Mouse (Mus musculus): Measurements from ENCODE around the gene Cbarp.

Cbarp gene

GRCm38 (mm10) chr10:80121639-80122038, 19.0 kb downstream of the Cbarp start:
- DNase-seq: no peak

- DNase-seq: no peak
Observed at GRCm38 (mm10) chr10:80120146-80120545, 20.5 kb downstream of the Cbarp start.

- DNase-seq: no peak
Observed at GRCm38 (mm10) chr10:80118552-80118951, 22.1 kb downstream of the Cbarp start.

DNA sequence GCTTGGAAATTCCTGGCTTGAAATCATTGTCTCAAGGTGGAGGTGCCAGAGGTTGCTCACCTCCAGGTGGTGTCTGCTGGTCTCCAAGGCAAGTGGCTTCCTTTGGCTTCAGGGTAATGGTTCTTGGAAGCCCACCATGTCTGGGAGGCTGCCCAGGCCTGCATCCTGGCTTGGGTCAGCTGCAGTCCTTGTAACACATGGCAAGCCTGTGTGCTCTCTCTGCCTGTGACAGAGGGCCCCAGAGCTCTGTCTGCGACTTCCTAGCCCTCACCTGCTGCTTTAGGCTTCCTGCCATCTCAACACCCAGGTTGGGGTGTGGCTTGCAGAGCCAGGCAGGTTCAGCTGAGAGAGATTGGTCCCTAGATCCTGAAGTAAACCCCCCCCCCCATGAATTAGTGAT, 22.9 kb downstream of the Cbarp start:
- no peak for DNase-seq

- DNase-seq: peak; percentile 63
Observed at GRCm38 (mm10) chr10:80116927-80117691, 23.5 kb downstream of the Cbarp start.

DNA sequence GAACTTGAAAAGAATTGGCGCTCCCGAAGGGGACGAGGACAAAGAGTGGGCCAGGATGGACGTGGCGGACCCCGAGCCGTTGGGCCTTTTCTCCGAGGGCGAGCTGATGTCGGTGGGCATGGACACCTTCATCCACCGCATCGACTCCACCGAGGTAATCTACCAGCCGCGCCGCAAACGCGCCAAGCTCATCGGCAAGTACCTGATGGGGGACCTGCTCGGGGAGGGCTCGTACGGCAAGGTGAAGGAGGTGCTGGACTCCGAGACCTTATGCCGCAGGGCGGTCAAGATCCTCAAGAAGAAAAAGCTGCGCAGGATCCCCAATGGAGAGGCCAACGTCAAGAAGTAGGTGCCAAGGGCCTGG, 24.1 kb downstream of the Cbarp start:
- peak; percentile 50 for DNase-seq

DNA sequence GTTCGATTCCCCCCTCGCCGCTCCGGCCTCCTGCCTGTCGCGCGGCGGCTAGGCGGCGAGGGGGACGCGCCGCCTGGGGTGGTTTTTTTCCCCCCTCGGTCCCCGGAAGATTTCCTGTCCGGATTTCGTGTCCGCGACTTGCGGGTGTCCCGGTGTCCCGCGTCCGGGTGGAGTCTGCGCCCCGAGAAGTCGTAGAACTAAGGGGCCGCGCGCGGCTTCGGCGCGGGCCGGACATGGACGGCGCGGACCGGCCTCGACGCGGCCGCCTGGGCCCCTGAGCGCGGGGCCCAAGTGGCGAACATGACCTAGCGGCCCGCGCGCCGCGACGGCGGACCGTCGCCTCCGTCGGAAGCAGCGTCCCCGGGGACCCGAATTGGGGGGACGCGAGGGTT, 24.7 kb downstream of the Cbarp start:
- DNase-seq: no peak

DNA sequence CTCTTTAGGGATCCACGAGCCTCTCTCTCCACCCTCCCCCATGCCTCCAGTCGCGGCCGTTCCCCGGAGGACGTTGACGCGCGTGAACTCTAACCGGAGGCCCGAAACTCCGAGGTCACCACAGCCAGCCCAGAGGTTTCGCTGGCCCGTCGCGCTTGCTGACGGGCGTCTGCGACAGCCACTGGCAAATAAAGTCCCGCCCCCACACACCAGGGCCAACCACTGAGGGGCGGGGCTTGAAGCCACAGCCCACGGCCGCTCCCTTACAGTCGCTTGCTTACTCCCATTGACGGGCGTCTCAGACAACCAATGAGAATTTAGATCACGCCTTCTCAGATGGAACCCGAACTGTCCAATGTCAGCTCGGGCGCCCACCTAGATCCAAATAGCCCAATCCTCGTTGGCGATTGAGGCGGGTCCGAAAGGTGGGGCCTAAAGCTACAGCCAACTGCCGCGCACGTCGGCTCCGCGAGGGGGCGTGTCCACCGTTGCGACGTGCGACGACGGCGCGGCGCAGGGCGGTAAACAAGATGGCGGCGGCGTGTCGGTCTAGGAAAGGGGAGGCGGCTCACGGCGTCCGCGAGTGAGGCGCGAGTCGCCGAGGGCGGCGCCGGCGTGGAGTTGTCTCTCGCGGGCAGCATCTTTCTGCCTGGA, 25.2 kb downstream of the Cbarp start, which contains the start of gene Stk11:
Gene Stk11, plus strand, starts transcription at position 514 of the 654 bp plus-strand sequence.
- peak; percentile 100 for DNase-seq

- DNase-seq: peak; percentile 97
Observed at GRCm38 (mm10) chr10:80114341-80115284, 26.0 kb downstream of the Cbarp start.

- peak; percentile 54 for DNase-seq
Observed at GRCm38 (mm10) chr10:80107678-80108077, 33.0 kb downstream of the Cbarp start.

DNA sequence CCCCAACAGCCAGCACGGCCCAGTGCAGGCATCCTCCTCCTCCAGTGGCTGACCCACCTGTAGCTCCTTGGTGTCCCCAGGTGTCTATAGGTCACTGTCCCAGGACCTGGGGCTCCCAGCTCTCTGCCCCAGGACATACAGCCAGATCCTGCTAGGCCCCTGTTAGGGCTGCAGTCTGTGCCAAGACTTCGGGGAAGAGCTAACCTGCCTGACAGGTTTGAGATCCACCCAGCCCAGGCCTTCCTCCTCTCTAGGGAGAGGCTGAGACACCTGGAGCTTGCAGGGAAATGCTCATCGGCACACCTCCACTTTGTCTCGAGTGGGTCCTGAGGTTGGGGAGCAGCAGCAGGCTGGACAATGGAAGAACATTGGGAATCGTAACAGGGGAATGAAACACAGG, 34.7 kb downstream of the Cbarp start:
- DNase-seq: no peak

DNA sequence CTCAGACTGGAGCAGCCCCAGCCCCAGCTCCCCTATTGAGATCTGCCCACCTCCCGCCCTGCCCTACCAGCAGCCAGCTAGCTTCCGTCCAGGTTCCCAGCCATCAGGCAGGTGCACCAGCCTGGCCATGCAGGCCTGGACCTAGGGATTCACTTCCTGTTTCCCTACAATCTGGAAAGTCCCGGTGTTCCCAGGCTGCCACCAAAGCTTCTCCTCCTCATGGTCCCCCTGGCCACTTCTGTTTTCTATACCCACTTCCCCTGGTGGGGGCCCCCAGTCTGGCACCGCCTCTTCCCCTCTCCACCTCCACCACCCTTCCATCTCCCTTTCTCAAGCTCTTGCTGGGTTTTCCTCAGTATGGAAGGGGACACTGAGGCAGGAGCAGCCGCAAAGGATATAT, 35.2 kb downstream of the Cbarp start, which contains the start of gene Sbno2:
Gene Sbno2, minus strand, starts transcription at position 112 of the 400 bp plus-strand sequence.
- DNase-seq: no peak

DNA sequence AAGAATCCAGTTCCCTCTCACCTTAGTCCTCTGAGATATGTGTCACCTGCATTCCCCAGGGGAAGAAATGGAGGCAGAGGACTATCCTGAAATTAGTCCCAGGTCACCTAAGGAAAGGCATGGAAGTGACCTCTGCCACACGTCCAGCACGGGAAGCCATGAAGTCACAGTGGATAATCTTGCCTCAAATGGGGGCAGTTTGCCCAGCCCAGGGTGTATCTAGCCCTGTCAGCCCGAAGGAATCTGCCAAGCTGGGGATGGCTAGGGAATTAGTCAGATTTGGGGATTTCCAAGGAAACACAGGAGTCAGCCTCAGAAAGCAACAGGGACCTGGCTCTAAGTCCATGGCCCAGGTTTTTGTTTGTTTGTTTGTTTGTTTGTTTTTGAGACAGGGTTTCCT, 36.5 kb downstream of the Cbarp start:
- no peak for DNase-seq

DNA sequence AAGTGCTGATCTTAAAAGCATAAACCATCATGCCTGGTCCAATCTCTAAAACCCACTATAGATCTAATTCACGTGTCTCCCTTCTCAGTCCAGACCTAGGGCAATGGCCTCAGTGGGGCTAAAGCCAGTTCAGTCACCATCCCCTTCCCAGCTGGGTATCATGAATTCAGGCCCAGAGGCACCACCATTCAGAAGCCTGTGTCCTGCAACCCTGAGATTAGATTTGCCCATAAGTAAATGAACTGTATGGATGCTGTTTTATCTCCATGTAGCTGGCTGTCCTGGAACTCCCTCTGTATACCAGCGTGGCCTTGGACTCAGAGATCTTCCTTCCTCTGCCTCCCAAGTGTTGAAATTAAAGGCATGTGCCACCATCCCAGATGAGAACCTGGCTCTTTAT, 37.6 kb downstream of the Cbarp start:
- DNase-seq: no peak

- peak; percentile 95 for DNase-seq
Observed at GRCm38 (mm10) chr10:80102216-80102915, 38.3 kb downstream of the Cbarp start.

- peak; percentile 70 for DNase-seq
Observed at GRCm38 (mm10) chr10:80100982-80101381, 39.7 kb downstream of the Cbarp start.

DNA sequence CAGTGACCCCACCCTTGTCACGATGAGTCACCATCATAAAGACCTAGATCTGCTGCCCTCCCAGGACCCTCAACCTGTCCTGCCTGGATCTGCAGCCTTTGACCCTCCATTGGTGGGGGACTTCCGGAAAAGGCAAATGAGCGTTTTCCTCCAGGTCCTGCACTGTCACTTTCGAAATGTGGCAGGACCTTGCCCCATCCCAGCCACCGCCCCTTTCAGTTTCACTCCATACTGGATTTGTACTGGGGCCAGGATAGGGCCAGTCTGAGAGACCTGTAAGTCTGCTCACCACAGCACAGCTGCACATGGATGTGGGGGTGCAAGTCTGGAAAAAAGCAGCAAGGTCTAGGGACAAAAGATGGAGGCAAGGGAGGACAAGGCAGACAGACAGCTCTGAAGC, 42.0 kb downstream of the Cbarp start:
- peak; percentile 27 for DNase-seq

DNA sequence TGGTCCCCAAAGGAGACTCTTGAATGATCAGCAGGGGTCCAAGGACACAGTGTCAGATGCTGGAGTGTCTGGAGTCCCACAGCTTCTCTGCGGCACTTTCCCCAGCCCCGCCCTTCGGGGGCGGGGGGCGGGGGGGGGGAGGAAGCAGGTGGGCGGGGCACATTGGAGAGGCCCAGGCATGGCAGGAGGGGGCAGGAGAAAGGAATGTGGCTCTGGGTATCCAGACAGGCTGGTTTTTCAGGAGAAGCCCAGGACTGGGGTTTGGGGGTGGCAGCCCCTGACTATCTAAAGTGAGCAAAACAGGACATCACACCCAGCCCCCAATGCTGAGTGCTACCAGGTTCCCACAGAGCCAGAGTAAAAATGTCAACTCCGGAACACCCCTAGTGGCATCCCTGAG, 43.4 kb downstream of the Cbarp start:
- DNase-seq: peak; percentile 57

DNA sequence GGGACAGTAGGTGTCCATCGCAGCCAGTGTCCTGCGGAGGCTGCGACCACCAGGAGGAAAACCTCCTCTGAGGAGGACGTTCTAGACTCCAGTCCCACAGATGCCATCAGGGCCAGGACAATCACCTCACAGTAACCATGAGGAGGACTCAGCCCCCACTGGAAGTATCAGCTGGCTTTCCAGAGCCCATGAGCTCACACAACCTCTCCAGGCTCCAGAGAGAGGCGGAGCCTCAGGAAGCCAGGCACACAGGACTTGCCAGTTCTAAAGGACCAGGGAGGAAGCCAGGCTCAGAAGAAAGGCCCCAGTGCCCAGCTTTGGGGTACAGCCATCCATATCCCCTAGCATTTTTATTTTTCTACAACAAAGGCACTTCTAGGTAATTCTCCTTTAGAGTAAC, 45.1 kb downstream of the Cbarp start:
- no peak for DNase-seq

DNA sequence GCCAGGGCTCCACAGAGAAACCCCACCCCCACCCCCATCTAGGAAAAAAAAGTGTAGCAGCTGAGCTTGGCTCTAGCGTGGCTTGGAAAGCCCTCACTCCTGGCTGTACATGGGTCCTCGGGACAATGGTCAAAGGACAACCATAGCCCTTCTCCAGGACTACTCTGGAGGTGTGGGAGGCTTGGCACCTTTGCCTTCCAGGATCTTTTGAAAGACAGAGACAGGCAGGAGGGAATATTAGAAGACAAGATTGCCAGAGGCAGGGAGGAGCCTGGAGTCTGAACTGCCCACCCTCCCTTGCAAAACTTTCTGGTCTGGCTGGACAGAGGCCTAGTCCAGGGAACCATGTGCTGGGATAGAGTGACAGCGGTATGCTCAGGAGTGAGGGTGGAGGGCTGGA, 46.0 kb downstream of the Cbarp start:
- DNase-seq: peak; percentile 31

- DNase-seq: peak; percentile 12
Observed at GRCm38 (mm10) chr10:80094085-80094484, 46.5 kb downstream of the Cbarp start.

DNA sequence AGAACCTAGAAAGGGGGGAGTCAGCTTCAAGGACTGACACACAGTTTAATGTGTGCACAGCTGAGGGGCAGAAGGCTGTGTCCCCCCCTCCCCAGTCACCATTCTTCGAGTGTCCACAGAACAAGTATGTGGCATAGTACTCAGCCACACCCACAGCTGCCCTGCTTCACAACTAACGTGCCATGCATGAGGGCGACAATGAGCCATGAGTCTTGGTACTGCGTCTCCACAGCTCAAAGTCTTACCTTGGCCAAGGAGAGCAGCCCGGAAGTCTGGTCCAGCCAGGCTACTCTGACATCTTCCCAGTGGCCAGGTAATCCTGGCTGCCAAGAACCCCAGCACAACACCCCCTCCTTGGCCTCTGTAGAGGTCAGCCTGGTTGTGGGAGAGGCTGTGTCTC, 47.9 kb downstream of the Cbarp start:
- DNase-seq: no peak

GRCm38 (mm10) chr10:80091527-80091926, 49.1 kb downstream of the Cbarp start:
- DNase-seq: no peak
